Mouse (Mus musculus): ENCODE data around the gene Olfr116. TPM values are rescaled to one million over a fixed set of nuclear protein-coding genes. Genes with fewer than 3 reads are reported as not detected.

Olfr116 gene
- not detected for total RNA-seq (2021)

DNA sequence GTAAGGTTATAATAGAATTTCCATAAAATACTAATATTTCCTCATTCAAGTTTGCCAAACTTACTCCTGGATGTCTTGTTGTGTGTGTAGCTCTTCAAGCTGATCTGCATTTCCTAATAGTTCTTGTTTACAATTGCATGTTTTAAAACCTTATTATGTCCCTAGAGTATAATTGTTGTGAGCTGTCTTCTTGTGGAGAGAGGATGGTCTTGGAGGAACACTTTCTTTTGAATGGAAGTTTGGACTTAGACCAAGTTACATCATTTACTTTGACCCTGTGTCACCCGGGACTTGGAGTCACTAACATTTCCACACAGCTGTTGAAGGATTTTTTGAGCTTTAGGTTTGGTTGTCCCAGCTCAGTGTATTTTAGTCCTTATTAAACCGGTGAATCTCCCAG is at the start of gene Olfr116, which contains the start of gene Olfr115:
Gene Olfr116, minus strand, starts transcription at position 191 of the 400 bp plus-strand sequence.
Gene Olfr115, minus strand, starts transcription at position 101 of the 400 bp plus-strand sequence.
- DNase-seq (ENCODE audit: low spot score in 2 of 2) = no peak
- intact Hi-C loops (cut with DNase I) = no loop called here

DNA sequence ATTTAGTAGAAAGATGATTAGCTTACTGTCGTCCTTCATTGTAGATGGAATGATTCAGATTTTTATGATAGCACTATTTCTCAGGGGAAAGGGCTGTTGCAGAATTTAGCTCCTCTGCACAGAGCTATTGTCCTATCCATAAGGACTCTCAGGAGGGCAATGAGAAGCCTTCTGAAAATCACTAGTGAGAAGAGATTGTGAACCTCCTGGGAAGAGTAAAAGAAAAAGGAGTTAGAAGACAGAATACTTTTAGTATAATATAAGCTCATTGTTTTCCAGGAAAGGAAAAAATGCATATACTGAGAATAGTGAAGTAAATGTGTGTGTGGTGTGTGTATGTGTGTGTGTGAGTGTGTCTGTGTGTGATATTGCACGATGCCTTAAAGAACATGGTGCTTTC is 39.7 kb upstream of the Olfr116 start, which contains the start of gene Olfr118:
Gene Olfr118, plus strand, starts transcription at position 301 of the 400 bp plus-strand sequence.
- intact Hi-C loops (cut with DNase I) = no loop called here
- DNase-seq (ENCODE audit: low spot score in 2 of 2) = no peak

DNA sequence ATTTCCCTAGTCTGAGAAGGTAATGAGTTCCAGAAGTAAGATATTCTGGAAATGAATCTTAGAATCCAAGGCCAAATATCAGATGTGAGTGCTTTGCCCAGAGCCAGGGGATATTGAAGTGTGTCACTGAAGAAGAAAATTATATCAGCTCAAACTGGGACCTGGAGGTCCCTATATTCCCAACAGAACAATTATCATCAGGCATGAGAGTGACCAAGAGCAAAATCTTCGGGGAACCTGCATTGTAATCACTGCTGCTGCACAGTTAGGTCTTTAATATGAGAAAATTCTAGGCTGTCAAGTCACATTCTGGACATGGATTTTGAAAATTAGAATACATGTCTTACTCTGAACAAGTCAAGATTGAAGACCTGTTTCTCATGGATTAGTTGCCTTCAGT is 36.7 kb upstream of the Olfr116 start, which contains the start of gene Olfr117:
Gene Olfr117, minus strand, starts transcription at position 101 of the 400 bp plus-strand sequence.
- DNase-seq (ENCODE audit: low spot score in 2 of 2) = no peak
- intact Hi-C loops (cut with DNase I) = no loop called here

DNA sequence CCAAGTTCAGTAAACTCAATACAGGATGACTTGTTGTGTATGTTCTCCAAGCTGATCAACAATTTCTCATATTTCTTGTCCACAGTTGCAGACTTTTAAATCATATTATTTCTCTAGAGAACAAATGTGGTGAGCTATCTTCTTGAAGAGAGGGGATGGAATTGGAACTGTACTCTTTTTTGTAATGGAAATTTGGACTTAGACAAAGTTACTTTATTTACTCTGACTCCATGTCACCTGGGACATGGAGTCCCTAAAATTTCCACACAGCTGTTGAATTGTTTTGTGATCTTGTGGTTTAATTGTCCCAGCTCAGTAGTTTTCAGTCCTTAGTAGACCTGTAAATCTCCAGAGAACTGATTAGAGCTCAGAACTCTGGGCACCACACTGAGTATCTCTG is 34.4 kb downstream of the Olfr116 start, which contains the start of gene Olfr114:
Gene Olfr114, minus strand, starts transcription at position 101 of the 400 bp plus-strand sequence.
- no peak for DNase-seq (ENCODE audit: low spot score in 2 of 2)
- intact Hi-C loops (cut with DNase I) = no loop called here

DNA sequence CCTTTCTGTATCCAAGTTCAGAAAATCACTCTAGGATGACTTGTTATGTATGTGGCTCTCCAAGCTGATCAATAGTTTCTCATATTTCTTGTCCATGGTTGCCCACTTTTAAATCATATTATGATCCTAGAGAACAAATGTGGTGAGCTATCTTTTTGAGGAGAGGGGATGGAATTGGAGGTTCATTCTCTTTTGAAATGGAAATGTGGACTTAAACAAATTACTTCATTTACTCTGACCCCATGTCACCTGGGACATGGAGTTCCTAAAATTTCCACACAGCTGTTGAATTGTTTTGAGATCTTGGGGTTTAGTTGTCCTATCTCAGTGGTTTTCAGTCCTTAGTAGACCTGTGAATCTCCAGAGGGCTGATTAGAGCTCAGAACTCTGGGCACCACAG is 49.4 kb downstream of the Olfr116 start, which contains the start of gene Olfr113:
Gene Olfr113, minus strand, starts transcription at position 101 of the 400 bp plus-strand sequence.
- intact Hi-C loops (cut with DNase I) = no loop called here
- DNase-seq (ENCODE audit: low spot score in 2 of 2) = no peak

Other genes starting within 250 kb of the Olfr116 start
- gene Olfr105-ps, start 248.2 kb downstream of the Olfr116 start, total RNA-seq (2021) = not detected
- gene Olfr106-ps, start 236.8 kb downstream of the Olfr116 start, total RNA-seq (2021) = not detected
- gene Olfr107, start 228.0 kb downstream of the Olfr116 start, total RNA-seq (2021) = not detected
- gene Olfr108, start 181.7 kb downstream of the Olfr116 start, total RNA-seq (2021) = not detected
- gene Olfr109, start 168.3 kb downstream of the Olfr116 start, total RNA-seq (2021) = not detected
- not detected for gene H2-M2, start 143.6 kb downstream of the Olfr116 start, total RNA-seq (2021)
- under 1 TPM in 1 of 2 experiments, not detected in 1; 0.22 TPM for gene Olfr110, start 134.7 kb downstream of the Olfr116 start, total RNA-seq (2021)
- under 1 TPM in 1 of 2 experiments, not detected in 1; 0.17 TPM for gene Olfr111, start 119.2 kb downstream of the Olfr116 start, total RNA-seq (2021)
- gene Olfr112, start 57.7 kb downstream of the Olfr116 start, total RNA-seq (2021) = not detected
- not detected for gene Olfr113, start 49.5 kb downstream of the Olfr116 start, total RNA-seq (2021)
- gene Olfr114, start 34.5 kb downstream of the Olfr116 start, total RNA-seq (2021) = not detected
- gene Olfr115, start 90 bp downstream of the Olfr116 start, total RNA-seq (2021) = not detected
- gene Olfr117, start 36.6 kb upstream of the Olfr116 start, total RNA-seq (2021) = not detected
- gene Olfr118, start 39.8 kb upstream of the Olfr116 start, total RNA-seq (2021) = not detected
- not detected for gene Olfr119, start 69.4 kb upstream of the Olfr116 start, total RNA-seq (2021)
- not detected for gene Olfr120, start 94.6 kb upstream of the Olfr116 start, total RNA-seq (2021)
- gene Olfr121, start 121.7 kb upstream of the Olfr116 start, total RNA-seq (2021) = not detected
- not detected for gene Olfr122, start 141.4 kb upstream of the Olfr116 start, total RNA-seq (2021)
- not detected for gene Olfr123, start 166.3 kb upstream of the Olfr116 start, total RNA-seq (2021)
- not detected for gene Olfr124, start 172.7 kb upstream of the Olfr116 start, total RNA-seq (2021)
- gene Olfr125, start 205.8 kb upstream of the Olfr116 start, total RNA-seq (2021) = not detected
- gene Olfr126, start 220.3 kb upstream of the Olfr116 start, total RNA-seq (2021) = not detected